Mouse (Mus musculus) c-Kit-negative CD71-positive TER-119-positive erythroid progenitor cells, embryonic 14.5 days (primary cell): ENCODE data around the gene C3.

Experiments
- DNase-seq: peaks from one replicate; pipeline ENCODE4 v3.0.0-alpha.2; 2013; ENCODE audit warnings: low read depth, low spot score

C3 gene

GRCm38 (mm10) chr17:57249186-57250181 is 21.5 kb upstream of the C3 start, which contains the start of gene Trip10:
Gene Trip10 (plus strand): TSS chr17:57249455.
- DNase-seq: peak; percentile 65

DNA sequence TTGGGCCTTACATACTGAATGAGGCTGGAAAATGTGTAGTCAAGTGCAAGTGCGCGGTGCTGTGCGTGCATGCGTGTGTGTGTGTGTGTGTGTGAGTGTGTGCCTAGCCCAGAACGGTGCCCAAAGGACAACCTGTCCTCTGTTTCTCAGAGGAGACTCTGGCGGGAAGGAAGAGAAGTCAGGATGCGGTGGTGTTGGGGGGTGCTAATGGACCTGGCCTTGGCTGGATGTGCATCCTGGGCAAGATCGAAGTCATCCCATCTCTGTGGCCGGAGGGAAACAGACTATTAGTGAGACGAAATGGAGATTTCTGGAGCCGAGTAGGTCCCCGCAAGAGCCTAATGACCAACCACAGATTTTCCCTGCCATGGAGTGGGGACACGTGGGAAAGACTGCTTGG is 20.8 kb upstream of the C3 start:
- no peak for DNase-seq

DNA sequence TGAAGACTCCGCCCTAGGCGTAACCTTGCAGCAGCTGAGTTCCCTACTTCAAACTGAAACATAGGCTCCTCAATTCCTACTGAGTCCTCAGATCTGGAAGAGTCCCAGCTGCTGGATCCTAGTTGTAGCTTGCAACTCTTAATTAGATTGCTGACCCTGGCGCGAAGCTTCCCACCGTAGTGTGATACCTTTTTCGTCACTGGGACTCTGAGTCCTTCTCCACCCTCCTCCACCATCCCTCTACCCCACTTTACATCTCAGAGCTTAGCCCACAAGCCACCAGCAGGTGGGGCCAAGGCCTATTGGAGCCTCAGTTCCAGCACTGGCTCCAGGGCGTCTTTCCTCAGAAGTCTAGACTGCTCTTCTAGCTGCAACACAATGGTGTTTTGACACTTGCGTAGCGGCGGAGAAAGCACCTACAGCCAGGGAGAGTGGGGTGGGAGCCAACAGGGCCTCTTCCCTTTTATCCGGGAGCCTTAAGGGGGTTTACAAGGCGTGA is 20.3 kb upstream of the C3 start, which contains the start of gene Gpr108:
Gene Gpr108 (minus strand): TSS at position 246 of the 499 bp plus-strand sequence.
- DNase-seq: peak; percentile 71

DNA sequence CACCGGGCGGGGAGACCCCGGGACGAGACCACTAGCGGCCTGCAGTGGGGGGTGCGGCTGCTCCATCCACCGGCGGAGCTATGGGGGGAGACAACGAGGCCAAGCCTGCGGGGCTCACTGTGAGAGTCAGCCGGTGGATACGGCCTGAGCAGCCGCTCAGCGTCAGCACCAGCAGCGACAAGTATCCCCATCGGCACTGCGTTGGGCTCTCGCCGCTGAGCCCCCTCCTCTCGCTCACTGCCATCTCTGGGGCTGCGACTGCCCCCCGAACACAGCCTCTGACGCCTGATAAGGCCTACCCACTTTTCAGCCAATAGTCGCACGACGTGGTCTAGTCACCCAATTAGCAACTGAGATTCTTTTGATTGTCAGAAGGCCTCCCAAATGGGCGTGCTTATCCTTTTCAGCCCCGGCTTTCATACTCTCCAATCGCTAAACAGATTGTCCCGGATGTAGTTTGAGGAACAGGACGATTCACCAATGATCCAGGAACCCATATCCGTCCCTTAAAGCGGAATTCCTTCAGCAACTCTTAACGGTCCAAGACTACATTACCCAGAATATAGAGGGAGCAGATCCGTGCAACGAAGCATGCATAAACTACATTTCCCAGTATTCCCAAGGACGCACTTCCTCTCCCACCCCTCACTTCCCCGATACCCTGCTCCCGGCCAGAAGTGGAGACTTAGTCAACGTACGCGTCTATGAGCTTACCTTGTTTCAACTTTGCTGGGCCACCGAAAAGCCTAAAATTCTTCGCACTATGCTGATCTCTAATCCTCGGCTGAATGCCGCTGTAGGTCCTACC is 19.7 kb upstream of the C3 start:
- peak; percentile 93 for DNase-seq

DNA sequence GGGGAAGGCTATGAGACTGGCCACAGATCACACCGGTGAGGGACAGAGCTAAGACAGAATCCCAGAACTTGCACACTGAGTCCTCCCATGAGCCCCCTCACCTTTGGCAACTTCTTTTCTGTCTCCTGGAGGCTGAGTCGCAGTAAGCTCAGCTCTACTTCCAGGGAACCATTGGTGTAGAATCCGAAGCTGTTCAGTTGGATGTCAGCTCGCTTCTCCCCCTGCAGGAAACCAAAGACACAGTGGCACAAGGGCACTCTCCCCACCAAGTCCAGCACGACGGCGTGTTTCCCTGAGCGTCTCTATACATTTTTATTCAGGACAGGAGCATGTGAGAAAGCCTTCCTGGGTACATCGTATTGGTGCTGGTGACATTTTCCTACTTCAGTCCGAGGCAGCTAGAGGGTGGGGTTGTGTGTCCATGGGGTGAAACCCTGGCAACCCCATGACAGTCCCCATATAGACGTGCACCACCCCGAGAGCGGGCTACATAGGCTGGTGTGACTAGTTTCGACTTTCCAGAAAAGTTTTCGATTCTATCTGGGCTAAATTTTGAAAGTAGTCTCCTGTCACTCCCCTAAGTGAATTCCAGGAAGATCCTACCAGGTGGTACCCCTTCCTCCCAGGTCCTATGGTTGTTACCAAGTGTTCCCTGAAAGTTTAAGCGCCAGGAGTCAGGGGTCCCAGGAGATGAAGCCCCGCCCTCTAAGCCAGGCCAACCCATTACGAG is 18.9 kb upstream of the C3 start:
- no peak for DNase-seq

GRCm38 (mm10) chr17:57245311-57245929 is 17.5 kb upstream of the C3 start:
- no peak for DNase-seq

DNA sequence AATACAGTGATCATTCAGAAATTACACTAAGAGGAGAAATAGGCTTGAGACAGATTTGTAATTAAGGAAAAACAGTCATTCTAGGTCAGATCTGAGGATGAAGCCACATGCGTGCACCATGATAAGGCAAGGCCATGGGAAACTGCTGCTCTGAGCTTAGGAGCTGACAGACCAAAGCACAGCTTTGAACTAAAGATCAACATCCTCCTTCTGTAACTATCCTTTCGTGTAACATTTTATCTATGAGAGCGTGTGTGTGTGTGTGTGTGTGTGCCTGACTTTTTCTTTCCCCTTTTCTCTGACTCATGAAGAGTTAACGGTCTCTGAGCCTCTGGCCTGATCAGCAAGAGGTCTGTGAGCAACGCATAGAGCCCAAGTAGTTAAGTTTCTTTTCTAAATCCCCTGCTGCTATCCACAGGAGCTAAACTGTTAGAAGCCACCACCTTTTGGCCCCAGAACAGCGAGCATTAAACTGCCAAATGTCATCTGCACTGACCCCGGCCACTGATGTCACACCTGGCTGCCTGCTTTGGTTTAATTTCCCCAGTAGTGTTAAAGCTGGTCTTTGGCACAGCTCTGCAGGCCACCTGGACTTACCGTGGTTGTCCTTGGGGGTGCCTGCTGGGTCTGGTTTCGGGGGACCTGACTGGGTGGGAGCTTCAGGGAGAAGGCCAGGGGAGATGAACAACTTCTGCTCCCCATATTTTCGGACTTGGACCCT is 15.9 kb upstream of the C3 start:
- DNase-seq: no peak

DNA sequence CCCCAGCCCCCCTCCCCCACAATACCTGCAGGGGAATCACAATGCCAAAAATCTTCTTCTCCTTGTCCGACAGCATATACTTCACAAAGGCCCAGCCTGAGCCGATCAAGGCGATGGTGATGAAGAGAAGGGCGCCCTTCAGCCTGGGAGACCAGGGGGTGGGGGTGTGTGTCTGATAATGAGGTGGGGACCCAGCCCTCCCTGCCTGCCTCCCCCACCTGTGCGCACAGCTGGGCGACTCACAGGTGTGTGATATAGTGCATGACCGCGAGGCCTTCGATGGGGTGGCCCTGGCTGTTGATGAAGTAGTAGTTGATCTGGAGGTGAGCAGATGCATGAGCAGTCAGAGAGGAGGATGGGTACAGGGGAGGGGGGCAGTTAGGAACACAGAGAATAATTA is 9.2 kb upstream of the C3 start:
- no peak for DNase-seq

DNA sequence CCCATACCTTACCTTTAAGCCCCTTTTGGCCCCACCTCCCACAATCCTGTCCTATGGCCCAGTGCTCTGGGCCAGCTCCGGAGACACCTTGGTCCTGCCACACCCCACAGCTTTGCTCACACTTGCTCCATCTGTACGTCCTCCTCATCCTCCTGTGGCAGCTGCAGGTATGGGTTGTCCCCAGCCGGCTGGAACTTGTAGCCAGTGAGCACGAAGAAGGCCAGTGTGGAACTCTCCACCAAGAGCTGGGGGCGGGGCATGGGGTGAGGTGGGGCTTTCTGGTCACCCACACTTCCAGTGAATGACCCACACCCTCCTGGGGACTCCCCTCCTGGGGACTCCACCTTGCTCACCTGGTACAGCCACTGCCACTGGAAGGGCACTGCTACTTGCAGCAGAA is 7.9 kb upstream of the C3 start:
- no peak for DNase-seq

GRCm38 (mm10) chr17:57234254-57234928 is 6.5 kb upstream of the C3 start:
- no peak for DNase-seq

DNA sequence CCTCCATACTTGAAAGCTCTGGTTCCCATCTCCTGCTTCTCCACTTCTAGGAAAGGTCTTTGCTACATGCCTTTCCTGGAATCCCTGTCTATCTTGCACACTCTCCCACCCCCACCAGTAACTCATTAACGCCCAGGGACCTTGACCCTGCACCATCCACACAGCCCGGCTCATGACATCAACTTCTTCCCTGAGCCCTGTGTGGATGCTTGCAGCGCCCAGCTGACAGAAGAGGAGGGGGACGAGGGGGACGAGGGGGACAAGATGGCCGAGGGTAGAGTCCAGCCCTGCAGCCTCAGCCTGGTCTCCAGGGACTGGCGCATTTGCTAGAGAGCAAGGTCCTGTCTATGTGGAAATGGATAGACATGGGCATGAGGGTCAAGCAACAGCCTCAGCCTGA is 5.1 kb upstream of the C3 start:
- no peak for DNase-seq

DNA sequence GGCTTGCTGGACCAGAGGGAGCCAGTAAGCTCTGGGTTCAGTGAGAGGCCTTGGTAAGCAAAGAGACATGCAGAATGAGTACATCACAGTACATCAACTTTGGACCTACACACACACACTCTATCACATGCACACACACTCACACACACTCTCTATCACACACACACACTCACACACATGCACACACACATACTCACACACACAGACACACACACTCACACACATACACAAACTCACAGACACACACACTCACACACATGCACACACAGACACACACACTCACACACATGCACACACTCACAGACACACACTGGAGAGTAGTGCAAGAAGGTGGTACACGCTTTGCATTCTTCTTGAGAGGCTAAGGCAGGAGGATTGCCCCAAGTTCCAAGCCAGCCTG is 4.3 kb upstream of the C3 start:
- DNase-seq: no peak

- DNase-seq: no peak
Observed at GRCm38 (mm10) chr17:57231321-57231771, 3.4 kb upstream of the C3 start.

DNA sequence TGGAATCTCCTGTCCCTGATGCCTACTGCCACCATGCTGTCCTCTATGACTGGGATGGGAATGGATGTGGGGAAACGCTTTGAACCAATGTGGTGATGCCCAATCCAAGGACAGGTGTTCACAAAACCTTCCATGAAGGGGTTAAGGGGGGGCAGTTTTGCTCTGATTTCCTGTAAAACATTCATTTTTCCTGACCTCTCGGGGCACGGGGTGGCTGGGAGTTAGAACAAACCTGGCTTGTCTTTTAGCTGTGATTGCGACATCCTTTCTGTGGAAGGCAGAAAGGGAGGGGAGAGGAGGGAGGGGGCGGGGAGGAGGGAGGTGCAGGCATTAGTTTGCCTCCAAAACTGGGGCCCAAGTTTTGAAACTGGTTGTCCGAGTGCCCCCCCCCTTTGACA is 2.8 kb upstream of the C3 start:
- no peak for DNase-seq

DNA sequence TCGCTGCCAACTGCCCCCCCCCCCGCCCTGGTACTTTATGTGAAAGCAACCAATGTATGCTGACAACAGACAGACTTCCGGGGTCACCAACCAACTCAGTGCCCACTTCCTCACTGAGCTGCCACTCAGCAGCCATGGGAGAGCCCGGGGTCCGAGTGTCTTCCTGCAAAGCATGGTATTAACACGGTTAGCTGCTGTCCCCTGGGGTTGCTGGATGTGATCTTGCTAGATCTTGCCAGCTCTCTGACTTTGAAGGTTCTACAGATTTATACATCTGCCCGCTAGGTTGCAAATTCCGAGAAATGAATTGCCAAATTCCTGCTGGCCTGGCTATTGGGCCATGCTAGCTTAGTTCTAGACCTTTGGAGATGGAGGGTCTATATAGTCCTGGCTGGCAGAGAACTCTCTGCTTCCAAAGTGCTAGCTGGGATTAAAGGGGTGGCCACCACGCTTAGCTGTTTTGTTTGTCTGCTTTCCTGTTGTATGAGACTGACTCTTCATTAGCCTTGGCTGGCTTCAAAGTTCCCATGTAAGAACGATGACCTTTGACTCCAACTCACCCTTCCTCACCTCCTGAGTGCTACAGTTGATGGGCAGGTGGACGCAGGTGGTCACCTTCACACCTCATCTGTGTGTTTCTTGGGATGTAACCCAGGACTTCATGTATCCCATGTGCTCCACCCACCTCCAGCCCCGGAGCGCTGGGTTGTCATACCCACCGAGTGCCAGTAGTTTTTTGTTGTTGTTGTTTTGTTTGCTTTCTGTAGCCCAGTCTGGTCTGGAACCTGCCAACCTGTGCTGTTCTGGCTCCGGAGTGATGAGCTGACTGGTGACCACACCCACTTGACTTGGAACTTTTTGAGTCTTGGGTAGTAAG is 2.2 kb upstream of the C3 start:
- DNase-seq: no peak

- DNase-seq: no peak
Observed at GRCm38 (mm10) chr17:57228873-57229272, 937 bp upstream of the C3 start.

DNA sequence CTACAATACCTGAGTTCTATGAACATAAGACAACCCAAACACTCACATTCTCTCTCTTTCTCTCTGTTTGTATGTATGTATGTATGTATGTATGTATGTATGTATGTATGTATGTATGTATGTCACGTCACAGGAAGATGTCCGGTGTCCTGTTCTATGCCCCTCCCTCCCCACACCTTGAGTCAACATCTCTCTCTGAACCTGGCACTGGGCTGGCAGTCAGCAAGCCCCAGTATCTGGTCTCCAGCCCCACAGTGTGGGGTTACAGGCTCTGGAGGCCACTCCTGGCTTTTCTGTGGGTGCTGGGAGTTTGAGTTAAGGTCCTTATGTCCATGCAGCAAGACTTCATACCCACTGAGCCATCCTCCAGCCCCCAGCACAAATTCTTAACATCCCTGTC is 468 bp downstream of the C3 start:
- no peak for DNase-seq

DNA sequence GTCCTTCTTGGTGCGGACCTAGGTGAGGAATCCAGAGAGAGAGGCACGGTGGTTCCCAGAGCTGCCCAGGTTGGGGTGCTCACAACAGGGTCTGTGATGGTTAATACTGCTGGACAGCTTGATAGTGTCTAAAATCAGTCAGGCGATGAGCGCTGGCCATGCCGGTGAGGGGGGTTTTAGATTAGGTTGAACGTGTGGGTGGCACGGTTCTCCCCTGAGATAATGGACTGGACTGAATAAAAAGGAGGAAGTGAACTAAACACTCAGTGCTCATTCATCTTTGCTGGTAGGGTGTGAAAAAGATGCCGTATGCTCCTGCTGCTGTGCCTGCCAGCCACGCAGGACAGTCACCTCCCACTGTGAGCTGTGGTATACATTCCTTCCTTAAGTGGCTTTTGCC is 4.6 kb downstream of the C3 start:
- DNase-seq: no peak

DNA sequence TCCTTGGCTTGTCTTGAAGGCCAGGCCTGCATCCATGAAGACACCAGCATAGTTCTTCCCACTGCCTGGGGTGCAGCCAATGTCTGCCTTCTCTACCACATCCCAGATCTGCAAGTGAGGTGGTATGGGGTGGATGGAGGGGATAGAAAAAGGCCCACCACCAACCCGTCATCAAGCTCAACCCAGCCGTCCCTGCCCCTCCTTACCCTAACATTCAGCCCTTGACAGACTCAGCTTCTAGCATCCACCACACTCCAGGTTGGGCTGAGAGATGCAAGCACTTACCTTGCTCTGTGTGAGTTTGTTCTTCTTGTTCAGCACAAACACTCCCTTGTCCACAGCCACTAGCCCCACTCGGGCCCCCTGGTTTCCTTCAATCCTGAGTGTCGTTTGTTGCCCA is 6.0 kb downstream of the C3 start:
- no peak for DNase-seq
